Mouse (Mus musculus) spleen, adult 12 weeks (tissue): ENCODE results near the gene Rrn3.
"Not testable (repeated sequence)": the region's sequence is repeated elsewhere in the genome, so short reads cannot be mapped to it uniquely, and the experiment has no call there.

Source experiments
- DNase-seq: peaks from one replicate; pipeline ENCODE4 v3.0.0; 2022; ENCODE audit warnings: low spot score

Gene Rrn3

DNA sequence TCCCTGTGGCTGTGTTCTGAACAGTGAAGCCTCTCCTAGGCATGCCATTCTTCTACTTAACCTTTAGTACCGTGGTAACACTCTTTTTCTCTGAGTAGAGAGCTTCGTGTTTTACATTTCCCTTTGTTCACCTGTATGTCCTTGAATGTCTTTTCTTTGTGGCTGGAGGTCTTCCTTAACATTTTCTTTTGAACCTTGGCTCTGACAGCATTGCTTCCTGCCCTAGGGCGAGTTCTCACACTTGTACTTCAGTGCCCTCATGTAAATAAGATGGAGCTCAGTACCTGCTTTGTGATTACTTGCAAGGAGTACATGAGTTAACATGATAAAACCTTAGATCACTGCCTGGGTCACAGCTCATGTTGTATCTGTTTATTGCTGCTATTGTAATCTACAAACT lies 5.4 kb downstream of the Rrn3 start:
- no peak for DNase-seq

- not testable (repeated sequence) for DNase-seq
These were observed 12.9 kb downstream of the Rrn3 start for GRCm38 (mm10) chr16:13793441-13793840.

DNA sequence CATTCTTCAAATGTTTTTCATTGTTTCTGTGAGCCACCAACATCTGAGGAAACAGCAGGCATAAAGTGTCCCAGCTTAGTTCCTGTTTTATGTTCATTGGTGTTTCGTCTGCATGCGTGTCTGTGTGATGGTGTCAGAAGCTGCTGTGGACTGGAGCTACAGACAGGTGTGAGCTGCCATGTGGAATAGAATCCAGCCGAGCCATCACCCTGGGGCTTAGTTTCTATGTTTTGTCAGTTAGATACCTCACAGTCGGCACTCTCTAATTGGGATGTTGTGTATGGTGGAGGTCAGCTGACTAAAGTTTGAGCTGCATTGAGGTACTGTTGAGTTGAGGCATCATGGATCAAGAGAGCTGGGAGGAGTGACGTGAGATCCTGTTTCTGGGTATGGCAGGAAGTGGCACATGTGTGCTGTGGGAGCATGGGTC lies 16.3 kb downstream of the Rrn3 start:
- no peak for DNase-seq

GRCm38 (mm10) chr16:13801231-13801630 lies 20.7 kb downstream of the Rrn3 start:
- DNase-seq: no peak

- no peak for DNase-seq
These were observed 24.2 kb downstream of the Rrn3 start for GRCm38 (mm10) chr16:13804666-13805065.

GRCm38 (mm10) chr16:13807616-13808015 lies 27.1 kb downstream of the Rrn3 start:
- no peak for DNase-seq

DNA sequence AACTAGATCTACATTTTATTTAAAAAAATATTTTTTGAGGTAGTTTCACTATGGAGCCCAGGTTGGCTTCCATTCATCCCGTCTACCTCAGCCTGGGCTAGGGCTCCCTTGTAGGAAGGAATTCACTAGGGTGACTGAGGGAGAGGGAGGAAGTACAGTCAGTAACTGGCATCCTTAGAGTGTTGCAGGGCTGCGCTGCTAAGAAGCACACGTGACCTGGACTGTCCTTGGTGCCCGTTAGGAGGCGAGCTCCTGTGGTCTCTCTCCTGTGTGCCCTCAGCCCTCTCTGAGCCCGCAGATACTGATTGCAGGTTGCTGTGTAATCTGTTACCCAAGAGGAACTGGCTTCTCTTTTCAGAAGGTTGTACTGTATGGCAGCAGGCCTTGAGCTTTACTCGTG lies 27.9 kb downstream of the Rrn3 start:
- no peak for DNase-seq

DNA sequence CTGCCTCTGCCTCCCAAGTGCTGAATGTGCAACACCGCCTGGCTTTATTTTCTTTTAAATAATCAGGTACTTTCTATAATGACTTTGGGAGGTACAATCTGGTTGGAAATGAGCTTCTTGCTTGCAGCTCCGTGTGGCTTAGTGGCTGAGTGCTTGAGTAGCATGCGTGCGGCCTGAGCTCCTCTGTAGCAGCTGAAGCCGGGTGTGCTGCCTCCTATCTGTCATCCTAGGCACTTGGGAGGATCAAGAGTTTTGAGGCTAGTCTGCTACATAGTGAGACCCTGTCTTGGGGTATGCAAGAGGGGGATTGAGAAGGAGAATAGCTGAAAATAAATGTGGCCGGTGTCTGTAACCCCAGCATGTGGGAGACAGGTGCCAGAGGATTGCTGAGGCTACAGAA lies 31.6 kb downstream of the Rrn3 start:
- no peak for DNase-seq

DNA sequence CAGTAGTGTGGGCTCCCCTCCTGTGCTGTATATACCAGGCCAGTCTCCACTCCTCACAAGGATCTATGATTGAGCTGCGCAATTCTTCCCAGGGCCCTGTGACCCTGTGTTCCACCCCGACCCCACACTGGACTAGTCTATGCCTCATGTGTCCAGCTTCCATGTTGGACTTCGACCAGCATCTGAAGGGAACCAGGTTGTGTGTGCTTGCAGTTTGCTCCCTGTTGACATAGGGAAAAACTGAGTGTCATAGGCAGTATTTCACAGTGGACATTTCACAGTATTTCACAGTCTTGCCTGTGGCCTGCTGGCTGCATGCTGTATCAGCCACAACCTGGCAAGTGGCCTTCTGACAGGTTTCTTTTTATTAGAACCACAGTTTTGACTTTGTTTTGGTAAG lies 32.7 kb downstream of the Rrn3 start:
- no peak for DNase-seq

DNA sequence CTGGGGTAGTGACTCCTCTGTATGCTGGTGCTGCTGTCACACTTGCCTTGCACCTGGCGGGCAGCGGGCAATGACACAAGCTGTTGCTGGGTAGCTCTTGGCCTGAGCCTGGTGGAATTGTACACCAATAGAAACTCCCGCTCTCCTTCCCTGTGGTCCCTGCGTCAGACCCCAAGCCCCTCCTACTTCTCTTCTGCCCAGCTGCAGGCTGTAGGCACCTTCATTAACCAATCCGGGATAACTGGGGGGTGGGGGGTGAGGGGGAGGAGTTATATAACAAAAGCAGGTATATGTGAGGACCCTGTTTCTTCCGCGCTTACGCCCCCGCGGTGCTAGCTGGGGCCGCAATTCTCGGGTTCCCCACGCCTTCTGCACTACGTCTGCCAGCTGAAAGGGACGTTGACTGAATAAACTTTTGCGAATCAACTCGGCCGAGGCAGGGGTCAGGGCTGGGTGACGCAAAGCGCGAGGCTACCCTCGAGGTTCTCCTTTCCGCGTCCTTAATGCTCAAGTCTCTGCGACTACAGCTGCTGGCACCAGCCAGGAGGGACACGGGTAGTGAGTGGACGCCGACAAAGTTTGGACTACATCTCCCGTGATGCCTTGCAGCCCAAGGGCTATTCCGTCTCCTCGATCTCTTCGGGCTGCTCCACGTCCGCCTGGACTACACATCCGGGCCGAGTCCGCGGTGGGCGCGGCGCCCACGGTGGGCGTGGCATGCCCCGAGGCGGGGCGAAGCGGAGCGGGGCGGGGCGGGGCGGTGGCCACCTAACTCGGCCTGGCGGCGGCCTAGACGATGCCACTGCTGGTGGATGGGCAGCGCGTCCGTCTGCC lies 38.3 kb downstream of the Rrn3 start, which contains the start of gene Ntan1:
Ntan1 (plus strand) TSS at position 286 of the 834 bp plus-strand sequence.
- peak; percentile 96 for DNase-seq

DNA sequence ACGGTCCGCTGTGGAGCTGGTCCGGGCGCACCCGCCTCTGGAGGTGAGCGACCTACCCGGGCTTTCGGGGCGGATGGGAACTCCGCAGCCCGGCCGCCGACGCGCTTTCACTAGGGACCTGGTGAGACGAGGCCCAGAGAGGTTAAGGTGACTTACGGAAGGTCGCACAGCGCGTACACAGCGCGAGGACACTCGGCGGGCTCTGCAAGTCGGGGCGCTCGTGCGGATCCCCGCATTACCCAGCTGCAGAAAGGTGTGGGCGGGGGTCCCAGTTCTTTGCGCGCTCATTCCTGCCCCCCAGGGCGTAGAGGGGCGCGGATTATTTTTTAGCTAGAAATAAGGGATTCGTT lies 38.9 kb downstream of the Rrn3 start:
- no peak for DNase-seq

DNA sequence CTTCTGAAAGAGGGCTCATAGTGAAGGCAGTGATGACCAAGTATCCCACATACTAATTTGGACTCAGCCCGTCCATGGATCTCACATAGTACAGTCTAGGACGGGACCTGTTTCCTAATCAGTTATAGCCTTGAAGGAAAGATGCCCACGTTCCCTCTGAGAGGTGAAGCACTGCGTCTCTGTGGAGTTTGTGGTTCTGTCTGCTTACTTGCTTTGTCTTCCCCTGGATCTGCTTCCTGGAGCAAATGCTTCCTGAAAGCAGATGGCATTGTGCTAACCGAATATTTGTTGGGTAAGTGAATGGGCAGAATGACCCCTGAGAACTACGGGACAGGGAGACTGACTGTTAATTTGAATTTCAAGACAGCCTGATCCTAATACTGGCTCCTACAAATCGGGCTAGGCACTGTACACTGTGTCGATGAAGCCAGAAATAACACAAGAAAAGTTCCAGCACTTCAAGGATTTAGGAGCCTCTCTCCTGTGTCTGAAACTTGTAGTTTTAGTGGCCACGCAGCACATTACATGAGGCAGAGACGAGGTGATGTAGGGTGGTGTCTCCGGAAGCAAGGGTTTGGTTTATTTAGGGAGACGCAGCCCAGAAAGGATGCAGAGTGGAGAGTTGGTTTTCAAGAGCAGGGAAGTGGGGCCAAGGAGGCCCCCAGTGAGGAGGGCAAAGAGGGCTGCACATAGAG lies 39.4 kb downstream of the Rrn3 start:
- no peak for DNase-seq

DNA sequence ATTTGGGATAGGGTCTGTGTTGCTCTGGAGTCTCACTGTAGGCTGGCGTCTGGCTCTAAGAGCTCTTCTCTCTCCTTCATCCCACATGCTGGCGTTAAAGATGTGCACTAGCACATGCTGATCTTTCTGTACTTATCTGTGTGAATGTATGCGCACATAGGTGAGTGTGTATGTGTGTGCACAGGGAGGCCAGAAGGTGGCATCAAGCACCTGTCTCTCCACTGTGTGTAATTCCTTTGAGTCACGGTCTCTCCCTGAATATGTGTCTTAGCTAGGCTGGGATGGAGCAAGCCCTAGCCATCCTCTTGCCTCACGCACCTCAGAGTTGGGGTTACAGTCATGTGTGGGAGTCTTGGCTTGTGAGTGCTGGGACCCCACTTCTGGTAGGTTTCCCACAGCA lies 40.3 kb downstream of the Rrn3 start:
- DNase-seq: no peak

GRCm38 (mm10) chr16:13825781-13826490 lies 45.4 kb downstream of the Rrn3 start:
- DNase-seq: no peak

GRCm38 (mm10) chr16:13826511-13826910 lies 46.0 kb downstream of the Rrn3 start:
- DNase-seq: no peak

DNA sequence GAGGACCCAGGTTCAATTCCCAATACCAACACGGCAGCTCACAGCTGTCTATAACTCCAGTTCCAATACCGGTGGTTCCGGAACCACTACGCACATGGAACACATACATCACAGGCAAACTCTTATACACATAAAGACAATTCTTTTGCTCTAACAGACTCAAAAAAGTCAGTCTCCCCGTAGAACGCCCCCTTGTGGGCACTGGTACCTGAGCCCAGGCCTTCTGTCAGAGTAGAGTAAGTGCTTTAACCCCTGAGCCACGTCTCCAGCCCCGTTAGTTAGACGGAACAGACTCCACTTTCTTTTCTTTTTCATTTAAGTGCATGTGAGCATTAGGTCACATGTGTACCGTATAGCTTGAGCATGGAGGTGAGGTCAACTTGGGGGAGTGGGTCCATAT lies 49.9 kb downstream of the Rrn3 start:
- DNase-seq: no peak

GRCm38 (mm10) chr16:13831606-13832005 lies 51.1 kb downstream of the Rrn3 start:
- no peak for DNase-seq

DNA sequence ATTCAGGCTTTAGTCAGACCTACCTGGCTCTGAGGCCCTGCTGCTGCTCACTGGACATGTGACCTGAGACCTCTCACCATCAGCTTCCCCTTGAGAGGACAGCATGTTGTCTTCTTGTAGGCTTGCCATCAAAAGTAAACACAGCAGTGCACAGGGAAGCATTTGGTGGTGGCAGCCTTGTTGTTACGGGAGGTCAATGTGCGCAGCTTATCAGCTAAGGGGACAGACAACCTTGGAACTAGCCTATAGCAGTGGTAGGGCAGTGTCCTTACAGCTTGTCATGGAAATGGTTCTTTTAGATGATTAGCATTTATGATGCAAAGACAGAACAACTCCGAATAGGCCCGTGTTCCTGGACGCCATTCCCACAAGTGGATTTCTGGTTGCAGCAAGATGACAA lies 53.9 kb downstream of the Rrn3 start:
- DNase-seq: no peak

GRCm38 (mm10) chr16:13840056-13840455 lies 59.5 kb downstream of the Rrn3 start:
- DNase-seq: no peak

DNA sequence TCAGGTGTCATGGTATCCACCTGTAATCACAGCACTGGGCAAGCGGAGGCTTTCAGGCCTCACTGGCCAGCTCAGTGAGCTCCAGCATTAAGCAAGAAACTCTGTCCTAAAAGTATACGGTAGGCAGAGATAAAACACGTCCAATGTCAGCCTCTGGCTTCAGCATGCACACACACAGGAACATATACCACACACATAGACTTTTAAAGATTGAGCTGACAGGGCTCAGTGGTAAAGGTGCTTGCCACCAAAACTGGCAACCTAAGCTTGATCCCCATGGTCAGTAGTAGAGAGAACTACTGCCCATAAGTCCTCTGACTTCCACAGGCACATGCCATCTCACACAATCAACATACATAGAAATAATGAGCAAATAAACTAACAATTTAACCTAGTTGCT lies 60.4 kb downstream of the Rrn3 start:
- DNase-seq: no peak

DNA sequence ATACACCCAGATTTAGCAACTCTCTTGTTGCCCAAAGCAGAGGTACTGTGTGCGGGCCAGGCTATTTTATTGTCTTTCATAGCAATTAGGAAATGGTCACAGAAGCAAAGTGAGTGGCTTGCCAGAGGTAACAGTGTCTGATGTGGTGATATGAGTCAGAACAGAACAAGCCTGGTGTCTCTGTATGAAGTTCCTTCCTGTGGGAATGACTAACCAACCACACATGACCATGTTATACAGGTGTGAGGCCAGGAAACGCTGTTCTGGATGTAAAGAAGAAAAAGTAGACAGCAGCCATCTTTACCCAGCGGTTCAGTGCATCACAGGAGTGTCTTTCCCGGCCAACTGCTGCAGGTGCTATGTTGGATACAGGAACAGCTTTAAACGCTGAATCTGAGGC lies 64.5 kb downstream of the Rrn3 start:
- no peak for DNase-seq

DNA sequence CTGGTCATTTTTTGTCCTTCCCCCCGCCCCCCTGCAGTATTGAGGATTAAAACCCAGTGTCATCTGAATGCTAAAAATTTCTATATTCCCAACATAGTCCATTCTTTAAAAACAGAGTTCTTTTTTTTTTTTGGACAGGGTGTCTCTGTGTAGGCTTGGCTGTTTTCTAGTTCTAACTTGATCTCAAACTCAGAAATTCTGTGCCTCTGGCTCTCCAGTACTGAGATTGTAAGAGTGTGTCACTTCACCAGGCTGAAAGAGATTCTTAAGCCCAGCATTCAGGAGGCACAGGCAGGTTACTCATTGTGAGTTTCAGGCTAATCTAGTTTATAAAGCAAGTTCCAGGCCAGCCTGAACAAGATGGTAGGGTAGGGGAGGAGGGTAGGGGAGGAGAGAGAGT lies 66.2 kb downstream of the Rrn3 start:
- DNase-seq: no peak

- no peak for DNase-seq
These were observed 67.8 kb downstream of the Rrn3 start for GRCm38 (mm10) chr16:13848310-13848709.
